Mouse (Mus musculus): ENCODE measurements around the gene Terb2. TPM values are rescaled to one million over a fixed set of nuclear protein-coding genes. Genes with fewer than 3 reads are reported as not detected.

Gene Terb2
- not detected in 2 replicates for polyA plus RNA-seq (2015; fragmentation: Nextera tagmentation; extraction: Ambion mirVana)

DNA sequence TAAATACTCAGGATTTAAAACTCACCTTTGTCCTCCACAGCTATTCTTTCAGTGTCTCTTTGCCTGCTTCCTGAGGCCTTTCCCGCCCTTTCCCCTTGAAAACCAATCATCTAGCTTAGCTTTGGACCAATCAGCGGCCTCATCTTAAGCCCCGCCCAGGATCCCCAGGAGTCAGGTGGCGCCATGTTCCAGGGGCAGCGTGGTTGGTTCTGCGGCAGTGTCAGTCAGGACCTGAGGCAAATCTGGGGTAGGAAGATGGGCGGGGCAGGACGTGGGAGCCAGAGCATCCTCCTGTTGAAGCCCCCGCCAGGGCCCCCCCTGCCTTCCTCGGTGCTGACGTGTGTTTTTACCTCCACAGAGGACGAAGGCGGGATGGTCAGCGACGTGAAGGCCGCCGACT lies at the start of gene Terb2, which contains the start of gene Patl2:
Terb2 (plus strand) TSS at position 167 of the 400 bp plus-strand sequence.
Patl2 (minus strand) TSS at position 84 of the 400 bp plus-strand sequence.
- Histone ChIP-seq H3K4me3 (ENCODE audit: low read depth, low read length) (no peak within 1 kb of the TSS), H3K9me3 (replicated peaks; ENCODE audit: control insufficient read depth, low read length) (no peaks in the 10 kb centered on the region), H3K9ac (ENCODE audit: low read depth, low read length) (no peak within 1 kb of the TSS), H3K4me2 (ENCODE audit: low read depth, low read length) (no peak within 1 kb of the TSS), H3K36me3 (ENCODE audit: control insufficient read depth, insufficient read depth) (no peaks in the 10 kb centered on the region), H3K27me3 (ENCODE audit: control insufficient read depth, insufficient read depth, low read depth, low read length) (no peaks in the 10 kb centered on the region), H3K4me1 (ENCODE audit: control insufficient read depth, low read depth, low read length) (no peaks in the 10 kb centered on the region), H3K27ac (ENCODE audit: low read length) (no peak within 1 kb of the TSS)
- WGBS (ENCODE audit: insufficient replicate concordance), result 69% methylated on average over 17 of the region's 17 CpGs
- no peak for ATAC-seq (ENCODE audit: low read depth)

DNA sequence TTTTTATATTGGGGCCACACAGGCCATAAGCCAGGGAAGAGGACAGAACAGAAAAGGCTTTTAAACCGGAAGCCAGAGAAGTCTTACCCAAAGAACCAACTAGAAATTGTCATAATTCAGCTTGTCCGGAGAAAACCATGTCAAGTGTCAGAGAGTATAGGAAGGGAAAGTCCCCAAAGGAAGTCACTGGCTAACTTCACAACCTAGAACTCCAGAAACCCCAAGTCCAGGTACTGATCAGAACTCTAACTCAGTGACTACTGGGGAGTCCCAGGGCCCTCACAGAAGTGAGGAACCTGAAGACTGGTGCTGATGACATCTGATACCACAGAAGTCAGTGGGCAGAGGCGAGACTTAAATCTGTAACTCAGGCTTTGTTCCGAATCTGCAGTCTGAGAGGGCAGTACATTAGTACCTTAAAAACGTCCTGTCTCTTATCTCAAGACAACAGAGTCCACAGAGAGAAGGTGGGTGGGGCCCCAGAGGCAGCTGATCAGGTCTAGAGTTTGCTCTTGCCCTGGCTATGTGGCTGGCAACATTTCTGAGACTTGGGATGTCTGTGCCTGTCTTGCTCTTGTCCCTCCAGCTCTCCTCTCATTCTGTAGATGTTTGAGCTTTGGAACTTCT lies 48.1 kb upstream of the Terb2 start:
- WGBS (ENCODE audit: insufficient replicate concordance), result 18% methylated on average over 5 of the region's 5 CpGs
- Histone ChIP-seq H3K9me3 (replicated peaks; ENCODE audit: control insufficient read depth, low read length) (no peaks in the 10 kb centered on the region), H3K27me3 (ENCODE audit: control insufficient read depth, insufficient read depth, low read depth, low read length) (no peaks in the 10 kb centered on the region), H3K4me1 (ENCODE audit: control insufficient read depth, low read depth, low read length) (peaks cover 14% of the 10 kb centered on the region), H3K36me3 (ENCODE audit: control insufficient read depth, insufficient read depth) (no peaks in the 10 kb centered on the region), H3K4me2 (ENCODE audit: low read depth, low read length) (peak overlapping the region; percentile 52), H3K9ac (ENCODE audit: low read depth, low read length) (peak overlapping the region; percentile 51), H3K4me3 (ENCODE audit: low read depth, low read length) (0 out of 2 replicates have a peak overlapping the region, but pooled peaks have one; percentile 8), H3K27ac (ENCODE audit: low read length) (peak overlapping the region; percentile 74)
- ATAC-seq (ENCODE audit: low read depth), result peak; percentile 93

DNA sequence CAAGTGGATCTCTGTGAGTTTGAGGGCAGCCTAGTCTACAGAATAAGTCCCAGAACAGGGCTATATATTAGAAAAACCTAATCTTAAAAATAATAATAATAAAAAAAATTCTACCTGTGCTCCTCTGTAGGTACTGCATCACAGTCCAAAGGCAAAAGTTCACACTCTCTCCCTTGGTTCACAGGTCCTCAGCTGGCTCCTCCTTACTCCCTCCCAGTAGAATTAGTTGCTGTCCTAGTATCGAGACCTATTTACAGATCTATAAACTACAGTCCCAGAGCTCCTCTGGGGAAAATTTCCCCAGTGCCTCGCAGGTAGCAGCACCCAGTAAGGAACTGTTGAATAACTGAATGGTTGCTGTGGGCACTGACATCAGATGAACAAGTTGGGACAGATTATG lies 45.3 kb upstream of the Terb2 start:
- peak overlapping the region; percentile 15; the same call in 1 of the 2 replicates for H3K4me2 ChIP-seq (ENCODE audit: low read depth, low read length)
- H3K27ac ChIP-seq (ENCODE audit: low read length), result peak overlapping the region; percentile 81
- peak; percentile 49 for ATAC-seq (ENCODE audit: low read depth)
- WGBS (ENCODE audit: insufficient replicate concordance), result 45% methylated on average over 2 of the region's 2 CpGs
- H3K4me1 ChIP-seq (ENCODE audit: control insufficient read depth, low read depth, low read length), result peaks cover 16% of the 10 kb centered on the region
- no peaks in the 10 kb centered on the region for H3K36me3 ChIP-seq (ENCODE audit: control insufficient read depth, insufficient read depth)
- no peak overlapping the region for H3K9ac ChIP-seq (ENCODE audit: low read depth, low read length)
- H3K4me3 ChIP-seq (ENCODE audit: low read depth, low read length), result no peak overlapping the region
- H3K27me3 ChIP-seq (ENCODE audit: control insufficient read depth, insufficient read depth, low read depth, low read length), result no peaks in the 10 kb centered on the region
- no peaks in the 10 kb centered on the region for H3K9me3 ChIP-seq (replicated peaks; ENCODE audit: control insufficient read depth, low read length)

DNA sequence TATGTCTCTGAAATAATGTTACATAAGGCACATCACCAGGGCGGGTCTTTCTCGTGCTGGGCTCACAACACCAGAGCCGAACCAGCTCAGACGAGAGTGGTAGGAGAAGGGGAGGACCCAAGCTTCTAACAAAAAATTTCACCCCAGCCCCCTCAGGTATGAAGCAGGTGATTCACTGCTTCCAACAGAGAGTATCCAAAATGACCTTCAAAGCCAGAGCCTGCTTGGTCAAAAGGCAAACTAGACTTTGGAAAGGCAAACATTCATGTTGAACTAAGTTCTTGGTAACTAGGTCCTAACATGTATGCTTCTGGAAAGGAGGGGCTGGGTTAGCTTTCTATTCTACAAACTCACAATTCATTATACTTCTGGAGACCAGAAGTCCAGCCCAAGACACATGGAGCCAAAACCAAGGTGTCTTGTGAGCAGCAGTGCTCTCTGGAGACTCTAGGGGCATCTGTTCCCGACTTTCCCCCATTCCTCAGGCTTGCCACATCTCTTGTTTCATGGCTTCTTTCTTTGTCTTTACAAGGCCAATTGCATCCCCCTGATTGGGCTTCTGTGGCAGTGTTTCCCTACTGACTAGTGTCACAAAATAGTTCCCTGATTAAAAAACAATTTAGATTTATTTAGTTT lies 44.6 kb upstream of the Terb2 start:
- H3K36me3 ChIP-seq (ENCODE audit: control insufficient read depth, insufficient read depth), result no peaks in the 10 kb centered on the region
- H3K4me3 ChIP-seq (ENCODE audit: low read depth, low read length), result no peak overlapping the region
- peak overlapping the region; percentile 81 for H3K27ac ChIP-seq (ENCODE audit: low read length)
- H3K4me1 ChIP-seq (ENCODE audit: control insufficient read depth, low read depth, low read length), result peaks cover 17% of the 10 kb centered on the region
- no peaks in the 10 kb centered on the region for H3K27me3 ChIP-seq (ENCODE audit: control insufficient read depth, insufficient read depth, low read depth, low read length)
- WGBS (ENCODE audit: insufficient replicate concordance), result 53% methylated on average over 5 of the region's 5 CpGs
- peak overlapping the region; percentile 26 for H3K4me2 ChIP-seq (ENCODE audit: low read depth, low read length)
- peak; percentile 63 for ATAC-seq (ENCODE audit: low read depth)
- no peak overlapping the region for H3K9ac ChIP-seq (ENCODE audit: low read depth, low read length)
- H3K9me3 ChIP-seq (replicated peaks; ENCODE audit: control insufficient read depth, low read length), result no peaks in the 10 kb centered on the region

DNA sequence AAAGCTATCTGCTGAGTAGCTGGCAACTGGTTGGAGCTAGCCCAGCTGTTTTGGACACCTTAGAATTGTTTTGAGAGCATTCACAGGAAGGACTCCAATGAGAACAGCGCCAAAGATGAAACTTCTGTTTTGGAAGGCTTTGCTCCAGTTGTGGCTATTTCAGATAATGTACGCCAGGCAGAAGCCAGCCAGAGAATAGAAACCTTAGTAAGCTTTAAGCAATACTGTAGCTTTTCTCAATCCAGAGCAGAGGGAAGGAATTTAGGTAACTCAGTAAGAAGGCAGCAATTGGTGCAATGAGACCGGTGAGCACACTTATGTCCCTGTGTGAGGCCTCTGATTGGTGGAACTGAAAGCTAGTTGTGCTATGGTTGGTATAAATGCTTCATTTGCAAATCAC lies 43.0 kb upstream of the Terb2 start:
- H3K9me3 ChIP-seq (replicated peaks; ENCODE audit: control insufficient read depth, low read length), result no peaks in the 10 kb centered on the region
- no peak overlapping the region for H3K4me2 ChIP-seq (ENCODE audit: low read depth, low read length)
- no peaks in the 10 kb centered on the region for H3K36me3 ChIP-seq (ENCODE audit: control insufficient read depth, insufficient read depth)
- H3K27ac ChIP-seq (ENCODE audit: low read length), result no peak overlapping the region
- WGBS (ENCODE audit: insufficient replicate concordance), result 66% methylated on average over 3 of the region's 3 CpGs
- no peak overlapping the region for H3K9ac ChIP-seq (ENCODE audit: low read depth, low read length)
- H3K27me3 ChIP-seq (ENCODE audit: control insufficient read depth, insufficient read depth, low read depth, low read length), result no peaks in the 10 kb centered on the region
- peaks cover 17% of the 10 kb centered on the region for H3K4me1 ChIP-seq (ENCODE audit: control insufficient read depth, low read depth, low read length)
- no peak overlapping the region for H3K4me3 ChIP-seq (ENCODE audit: low read depth, low read length)
- ATAC-seq (ENCODE audit: low read depth), result no peak

DNA sequence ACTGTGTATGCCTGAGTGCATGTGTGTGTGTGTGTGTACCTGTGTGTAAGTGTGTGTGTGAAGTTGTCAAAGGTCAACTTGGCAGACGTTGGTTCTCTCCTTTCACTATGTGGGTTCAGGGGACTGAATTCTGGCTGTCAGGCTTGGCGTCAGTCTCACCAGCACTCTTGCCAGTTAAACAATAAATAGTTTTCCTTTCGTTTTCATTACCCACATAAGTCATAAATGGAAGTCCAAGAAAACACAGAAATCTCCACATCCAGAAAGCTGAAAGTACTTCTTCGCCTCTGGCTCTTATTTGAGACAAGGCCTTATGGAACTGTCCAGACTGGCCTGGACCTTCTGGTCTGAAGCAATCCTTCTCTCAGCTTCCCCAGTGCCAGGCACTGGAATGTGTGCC lies 40.3 kb upstream of the Terb2 start:
- Histone ChIP-seq H3K36me3 (ENCODE audit: control insufficient read depth, insufficient read depth) (no peaks in the 10 kb centered on the region), H3K27me3 (ENCODE audit: control insufficient read depth, insufficient read depth, low read depth, low read length) (no peaks in the 10 kb centered on the region), H3K9ac (ENCODE audit: low read depth, low read length) (no peak overlapping the region), H3K4me1 (ENCODE audit: control insufficient read depth, low read depth, low read length) (peaks cover 28% of the 10 kb centered on the region), H3K9me3 (replicated peaks; ENCODE audit: control insufficient read depth, low read length) (no peaks in the 10 kb centered on the region), H3K27ac (ENCODE audit: low read length) (0 out of 2 replicates have a peak overlapping the region, but pooled peaks have one; percentile 9), H3K4me3 (ENCODE audit: low read depth, low read length) (no peak overlapping the region), H3K4me2 (ENCODE audit: low read depth, low read length) (no peak overlapping the region)
- 52% methylated on average over 4 of the region's 4 CpGs for WGBS (ENCODE audit: insufficient replicate concordance)
- ATAC-seq (ENCODE audit: low read depth), result no peak

DNA sequence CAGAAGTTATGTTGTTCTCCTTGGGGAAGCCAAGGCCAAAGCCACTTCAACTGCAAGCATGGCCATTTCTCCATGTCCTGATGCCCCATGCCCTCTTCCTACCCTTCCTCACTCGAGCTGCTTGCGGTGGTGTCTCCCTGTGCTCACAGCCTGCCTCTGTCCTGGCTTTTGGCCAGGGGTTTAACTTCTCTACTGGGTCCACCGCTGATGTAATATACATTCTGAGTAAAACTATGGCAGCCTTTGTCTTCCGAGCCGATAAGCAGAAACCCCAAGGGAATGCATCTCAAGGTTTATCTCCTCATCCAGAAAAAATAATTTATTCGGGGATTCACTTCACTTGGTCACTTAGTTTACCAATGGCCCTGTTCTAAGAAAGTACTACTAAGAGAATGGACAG lies 39.4 kb upstream of the Terb2 start:
- no peak for ATAC-seq (ENCODE audit: low read depth)
- Histone ChIP-seq H3K9me3 (replicated peaks; ENCODE audit: control insufficient read depth, low read length) (no peaks in the 10 kb centered on the region), H3K4me2 (ENCODE audit: low read depth, low read length) (peak overlapping the region; percentile 83), H3K27ac (ENCODE audit: low read length) (peak overlapping the region; percentile 76), H3K4me1 (ENCODE audit: control insufficient read depth, low read depth, low read length) (peaks cover 28% of the 10 kb centered on the region), H3K4me3 (ENCODE audit: low read depth, low read length) (peak overlapping the region; percentile 75; the same call in 1 of the 2 replicates), H3K36me3 (ENCODE audit: control insufficient read depth, insufficient read depth) (peaks cover 4% of the 10 kb centered on the region), H3K27me3 (ENCODE audit: control insufficient read depth, insufficient read depth, low read depth, low read length) (no peaks in the 10 kb centered on the region), H3K9ac (ENCODE audit: low read depth, low read length) (peak overlapping the region; percentile 80; the same call in 1 of the 2 replicates)
- WGBS (ENCODE audit: insufficient replicate concordance), result 66% methylated on average over 6 of the region's 6 CpGs

DNA sequence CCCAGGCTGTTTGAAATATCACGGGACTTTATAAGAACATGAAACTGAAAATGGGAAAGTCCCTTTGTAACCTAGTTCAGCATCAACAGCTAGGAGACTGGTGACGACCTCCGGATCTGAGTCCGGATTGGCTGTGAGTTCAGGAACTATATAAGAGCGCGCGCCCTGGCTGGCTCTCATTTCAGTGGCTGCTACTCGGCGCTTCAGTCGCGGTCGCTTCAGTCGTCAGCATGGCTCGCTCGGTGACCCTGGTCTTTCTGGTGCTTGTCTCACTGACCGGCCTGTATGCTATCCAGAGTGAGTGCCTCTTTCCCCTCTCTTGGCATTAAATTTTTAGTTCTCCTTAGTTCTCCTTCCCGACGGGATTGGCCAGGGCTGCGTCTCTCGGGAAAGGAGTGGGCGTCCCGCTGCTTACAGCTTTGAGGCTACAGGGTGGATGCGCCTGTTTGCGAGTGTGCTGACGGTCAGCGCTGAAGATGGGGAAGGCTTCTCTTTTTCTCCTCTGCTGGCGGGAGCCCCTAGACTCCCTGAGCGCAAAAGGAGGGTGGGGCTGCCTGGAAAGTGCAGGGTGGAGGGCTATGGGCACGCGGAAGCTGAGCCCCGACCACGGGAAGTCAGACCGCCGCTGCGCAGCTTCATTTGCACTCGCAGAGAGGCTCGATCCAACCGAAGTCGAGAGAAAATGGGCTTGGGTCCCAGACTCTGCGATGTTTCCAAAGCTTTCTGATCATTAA lies 38.4 kb upstream of the Terb2 start, which contains the start of gene B2m:
B2m (plus strand) TSS at position 179 of the 734 bp plus-strand sequence.
- Histone ChIP-seq H3K9ac (ENCODE audit: low read depth, low read length) (peak within 1 kb of the TSS; percentile 80), H3K4me2 (ENCODE audit: low read depth, low read length) (peak within 1 kb of the TSS; percentile 83), H3K4me3 (ENCODE audit: low read depth, low read length) (peak within 1 kb of the TSS; percentile 75), H3K36me3 (ENCODE audit: control insufficient read depth, insufficient read depth) (peaks cover 7% of the 10 kb centered on the region), H3K27ac (ENCODE audit: low read length) (peak within 1 kb of the TSS; percentile 80), H3K9me3 (replicated peaks; ENCODE audit: control insufficient read depth, low read length) (no peaks in the 10 kb centered on the region), H3K4me1 (ENCODE audit: control insufficient read depth, low read depth, low read length) (peaks cover 28% of the 10 kb centered on the region), H3K27me3 (ENCODE audit: control insufficient read depth, insufficient read depth, low read depth, low read length) (no peaks in the 10 kb centered on the region)
- WGBS (ENCODE audit: insufficient replicate concordance), result under 1% methylated on average over 40 of the region's 40 CpGs
- peak; percentile 94 for ATAC-seq (ENCODE audit: low read depth)

All from liver, embryonic 16.5 days (tissue).